Mouse (Mus musculus) small intestine, adult 2 months (tissue): ENCODE measurements around the gene Gm9044.
"Not testable (repeated sequence)": the region's sequence is repeated elsewhere in the genome, so short reads cannot be mapped to it uniquely, and the experiment has no call there.

Experiments used
- CTCF ChIP-seq: fragments of 200-500 bp; IDR thresholded peaks from 2 replicates; pipeline ENCODE4 v1.5.1; 2012; ENCODE audit warnings: low read depth, mild to moderate bottlenecking, control low read depth, inconsistent platforms, low read length, moderate library complexity, mixed read lengths; ENCODE audit not compliant: insufficient replicate concordance, insufficient read length; ENCODE audit errors: extremely low read depth
- POLR2A ChIP-seq: fragments of 200-500 bp; IDR thresholded peaks from 2 replicates; pipeline ENCODE4 v1.6.1; 2012; ENCODE audit warnings: low read depth, mild to moderate bottlenecking, control low read depth, inconsistent platforms, low read length, moderate library complexity

DNA sequence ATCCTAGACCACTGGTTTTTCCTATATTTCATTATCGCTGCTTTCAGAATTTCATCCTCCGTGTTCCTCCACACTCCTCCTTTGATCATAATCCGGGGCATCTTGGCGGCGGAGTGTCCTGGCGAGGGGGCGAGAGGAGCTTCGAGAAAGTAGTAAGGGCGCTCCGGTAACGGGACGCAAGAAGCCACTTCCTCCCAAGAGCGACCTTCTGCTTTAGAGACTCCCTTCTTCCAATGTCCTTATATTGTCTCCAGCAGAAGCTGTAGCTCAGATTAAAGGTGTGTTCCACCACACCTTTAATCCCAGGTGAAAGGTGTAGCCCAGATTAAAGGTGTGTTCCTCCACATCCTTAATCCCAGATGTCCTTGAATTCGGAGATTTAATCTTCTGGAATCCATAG, 10.9 kb upstream of the Gm9044 start, which contains the start of gene Gm9046:
- TF ChIP-seq CTCF, POLR2A: not testable (repeated sequence)
